Mouse (Mus musculus) heart, postnatal 4 days (tissue): ENCODE data around the gene Zfp598. TPM values are rescaled to one million over a fixed set of nuclear protein-coding genes. Genes with fewer than 3 reads are reported as not detected.

Experiments
- DNase-seq: peaks from one replicate; pipeline ENCODE4 v3.0.0; 2021
- total RNA-seq, 2 experiments: library from RNA; stranded (reverse); gene quantifications; 2 replicates each; pipeline ENCODE4 v1.2.3; 2021

Zfp598 gene
- total RNA-seq, 2 experiments from 2014 or later: 26.0 to 26.6 TPM

DNA sequence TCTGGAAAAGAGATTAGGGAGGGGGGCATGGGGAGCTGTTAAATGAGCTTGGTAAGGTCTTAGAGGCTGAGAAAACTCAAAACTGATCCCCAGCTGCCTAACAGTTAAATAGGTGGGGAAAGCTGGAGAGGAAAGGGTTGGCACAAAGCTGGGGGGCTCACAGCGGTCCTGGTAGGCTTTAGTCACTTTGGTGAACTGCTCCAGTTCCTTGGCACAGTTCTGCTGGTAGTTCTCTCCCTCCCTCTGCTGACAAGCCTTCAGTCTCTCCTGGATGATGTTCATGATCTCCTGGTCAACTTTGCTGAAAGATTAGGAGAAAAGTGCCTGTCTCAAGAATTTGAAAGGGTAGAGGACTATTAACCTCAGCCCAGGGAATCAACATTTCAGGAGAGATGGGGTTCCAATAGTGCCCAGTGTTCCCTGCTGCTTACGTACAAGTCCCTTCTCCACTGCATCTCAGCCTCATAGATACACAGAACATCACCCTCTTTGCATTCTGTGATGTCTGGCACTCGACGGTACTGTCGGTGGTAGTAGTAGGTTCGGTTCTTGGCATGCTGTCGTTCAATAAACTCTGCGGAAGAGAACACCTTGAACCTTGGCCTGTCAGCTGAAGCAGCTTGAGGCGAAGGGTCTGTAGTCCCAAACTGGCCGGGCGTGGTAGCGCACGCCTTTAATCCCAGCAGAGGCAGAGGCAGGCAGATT, 52.9 kb downstream of the Zfp598 start:
- DNase-seq: no peak

DNA sequence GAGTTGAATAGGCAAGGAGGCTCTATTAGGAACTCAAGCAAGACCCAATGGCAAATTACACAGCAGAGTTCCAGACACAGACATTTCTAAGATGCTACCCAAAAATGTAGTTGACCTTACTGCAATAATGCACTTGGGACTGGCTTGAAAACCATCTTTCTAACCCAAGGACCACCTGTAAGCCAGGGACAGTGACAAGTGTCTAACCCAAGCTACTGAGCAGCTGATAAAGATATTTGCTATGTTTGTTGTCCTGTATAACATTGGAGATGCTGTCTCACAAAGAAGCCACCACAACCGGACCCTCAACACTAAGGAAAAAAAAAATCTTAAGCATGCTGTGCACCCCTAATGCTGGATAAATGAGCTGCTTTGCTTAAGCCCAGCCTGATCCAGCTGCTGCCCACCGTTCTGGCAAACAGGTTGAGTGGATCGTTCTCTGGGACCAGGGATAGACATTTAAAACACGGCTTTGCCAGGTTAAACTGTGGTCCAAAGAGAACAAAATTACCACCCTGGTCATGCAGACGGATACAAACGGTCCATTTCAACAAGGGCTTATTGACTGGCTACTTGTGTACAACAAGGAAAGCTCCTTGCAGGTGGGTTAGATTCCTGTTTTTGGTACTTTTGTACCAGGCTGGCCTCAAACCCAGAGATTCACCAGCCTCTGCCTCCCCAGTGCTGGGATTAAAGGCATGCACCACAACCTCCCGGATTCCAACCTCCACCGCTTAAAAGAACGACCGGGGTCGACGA, 53.8 kb downstream of the Zfp598 start:
- no peak for DNase-seq

DNA sequence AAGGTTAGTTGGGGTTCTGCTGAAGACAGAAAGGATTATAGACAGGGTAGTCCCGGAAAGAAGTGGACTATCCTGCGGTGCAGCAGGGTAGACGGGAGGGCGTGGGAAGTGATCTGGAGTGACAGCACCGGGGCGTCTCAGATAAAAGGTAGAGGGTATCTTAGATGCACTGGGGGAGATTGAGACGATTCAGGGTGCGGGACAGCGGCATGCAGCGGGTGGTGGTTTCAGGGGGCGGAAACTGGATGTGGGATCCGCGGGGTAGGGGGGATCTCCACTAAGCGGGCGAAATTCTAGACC, 54.3 kb downstream of the Zfp598 start:
- no peak for DNase-seq

DNA sequence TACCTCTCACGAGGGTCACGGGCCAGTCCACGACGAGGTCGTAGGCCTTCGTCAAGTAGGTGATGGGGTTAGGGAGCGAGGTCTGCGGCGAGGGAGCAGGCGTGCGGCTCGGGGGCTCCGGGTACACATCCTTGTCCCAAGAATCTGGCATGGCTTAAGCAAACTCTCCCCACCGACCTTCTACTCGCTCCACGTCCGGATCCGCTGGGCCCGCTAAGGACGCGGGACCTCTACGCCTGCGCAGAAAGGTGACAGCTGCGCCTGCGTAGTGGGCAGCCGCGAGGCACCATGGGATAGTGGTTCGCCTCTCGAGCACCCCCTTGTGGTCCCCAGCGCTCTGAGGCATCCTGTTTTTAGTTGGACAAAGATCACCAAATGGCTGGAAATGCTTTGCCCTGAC, 54.7 kb downstream of the Zfp598 start, which contains the start of gene Ndufb10:
TSS of gene Ndufb10 (minus strand) at position 295 of the 400 bp plus-strand sequence.
- DNase-seq: peak; percentile 99

DNA sequence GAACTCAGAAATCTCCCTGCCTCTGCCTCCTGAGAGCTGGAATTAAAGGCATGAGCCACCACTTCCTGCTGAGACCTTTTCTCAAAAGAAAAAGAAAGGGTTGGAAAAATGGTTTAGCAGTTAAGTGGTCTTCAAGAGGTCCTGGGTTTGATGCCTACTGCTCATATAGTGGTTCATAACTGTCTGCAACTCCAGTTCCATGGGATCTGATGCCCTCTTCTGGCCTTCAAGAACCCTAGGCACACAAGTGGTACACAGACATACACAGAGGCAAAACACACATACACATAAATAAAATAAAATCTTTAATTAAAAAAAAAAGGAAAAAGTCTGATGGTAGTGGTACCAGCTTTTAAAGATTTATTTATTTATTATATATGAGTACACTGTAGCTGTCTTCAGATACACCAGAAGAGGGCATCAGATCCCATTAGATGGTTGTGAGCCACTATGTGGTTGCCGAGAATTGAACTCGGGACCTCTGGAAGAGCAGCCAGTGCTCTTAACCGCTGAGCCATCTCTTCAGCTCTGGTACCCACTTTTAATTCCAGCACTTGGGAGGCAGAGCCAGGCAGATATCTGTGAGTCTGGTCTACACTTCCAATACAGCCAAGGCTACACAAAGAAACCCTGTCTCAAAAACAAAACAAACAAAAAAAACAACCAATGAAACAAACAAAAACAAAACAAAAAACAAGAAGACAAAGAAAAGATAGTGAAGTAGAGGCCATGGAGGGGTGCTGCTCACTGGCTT, 56.3 kb downstream of the Zfp598 start:
- DNase-seq: no peak

DNA sequence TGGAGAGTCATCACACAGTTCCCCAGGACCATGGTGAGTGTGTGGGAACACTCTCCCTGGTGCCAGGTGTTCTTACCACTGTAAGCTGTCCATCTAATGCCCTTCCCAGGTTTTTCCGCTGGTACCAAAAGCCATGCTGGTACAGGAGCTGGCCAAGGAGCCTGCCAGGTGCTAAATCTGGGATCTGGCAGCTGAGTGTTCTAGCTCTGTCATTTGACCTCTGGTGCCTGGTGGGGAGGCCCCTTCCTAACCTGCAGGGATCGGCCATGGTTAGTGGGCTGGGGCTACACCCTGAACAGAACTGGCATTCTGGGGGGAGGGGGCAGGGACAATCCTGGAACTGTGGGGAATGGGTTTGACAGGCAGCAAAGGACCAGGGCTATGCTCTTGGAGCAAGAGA, 58.1 kb downstream of the Zfp598 start, which contains the start of gene Rpl3l:
TSS of gene Rpl3l (plus strand) at position 203 of the 400 bp plus-strand sequence.
- peak; percentile 37 for DNase-seq

DNA sequence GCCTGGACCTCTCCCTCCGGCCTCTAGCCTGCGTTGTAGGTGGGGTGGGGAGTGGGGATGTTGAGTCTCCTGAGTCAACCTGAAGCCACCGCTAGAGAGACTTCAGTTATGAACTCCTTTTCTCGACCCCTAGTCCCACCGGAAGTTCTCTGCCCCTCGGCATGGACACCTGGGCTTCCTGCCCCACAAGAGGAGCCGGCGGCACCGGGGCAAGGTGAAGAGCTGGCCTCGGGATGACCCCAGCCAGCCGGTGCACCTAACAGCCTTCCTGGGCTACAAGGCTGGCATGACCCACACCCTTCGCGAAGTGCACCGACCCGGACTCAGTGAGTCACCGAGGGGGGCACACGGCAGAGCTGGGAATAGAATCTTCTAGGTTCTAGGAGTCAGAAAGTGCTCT, 58.7 kb downstream of the Zfp598 start:
- DNase-seq: no peak

DNA sequence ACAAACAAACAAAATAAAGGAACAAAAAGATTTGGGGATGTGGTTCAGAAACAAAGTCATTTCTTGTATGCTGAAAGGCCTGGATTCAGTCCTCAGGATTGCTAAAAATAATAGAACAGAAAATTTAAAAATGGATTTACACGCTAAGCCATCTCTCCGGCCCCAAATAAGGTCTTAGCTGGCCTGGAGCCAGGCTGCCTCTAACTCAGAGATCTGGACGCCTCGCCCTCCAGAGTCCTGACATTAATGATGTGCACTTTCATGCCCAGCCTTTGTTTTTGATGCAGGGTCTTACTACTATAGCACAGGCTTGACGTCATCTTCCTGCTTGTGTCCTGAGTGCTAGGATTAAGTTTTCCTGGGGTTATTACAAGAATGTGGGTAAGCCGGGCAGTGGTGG, 59.6 kb downstream of the Zfp598 start:
- DNase-seq: peak; percentile 56

DNA sequence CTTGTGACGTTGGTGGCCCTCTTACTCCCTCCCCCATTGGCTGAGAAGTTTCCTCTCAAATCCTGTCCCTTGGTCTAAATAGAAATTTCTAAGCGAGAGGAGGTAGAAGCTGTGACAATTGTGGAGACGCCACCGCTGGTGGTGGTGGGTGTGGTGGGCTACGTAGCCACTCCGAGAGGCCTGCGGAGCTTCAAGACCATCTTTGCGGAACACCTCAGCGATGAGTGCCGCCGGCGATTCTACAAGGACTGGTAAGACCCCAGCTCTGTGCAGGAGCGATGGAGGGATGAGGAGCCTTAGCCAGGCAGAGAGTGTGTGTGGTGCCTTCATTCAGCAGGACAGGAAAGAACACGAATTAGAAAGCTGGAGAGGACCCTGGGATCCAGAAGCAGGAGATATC, 61.3 kb downstream of the Zfp598 start:
- no peak for DNase-seq

Other genes starting within 250 kb of the Zfp598 start
- gene Eci1, start 243.0 kb upstream of the Zfp598 start, total RNA-seq: 100 to 1,000 TPM; 323 to 342 TPM
- gene Dnase1l2, start 226.6 kb upstream of the Zfp598 start, total RNA-seq: 1 to 10 TPM; 1.0 to 1.5 TPM
- 10 to 100 TPM; 17.3 to 19.3 TPM for gene E4f1, start 199.4 kb upstream of the Zfp598 start, total RNA-seq
- 10 to 100 TPM; 46.5 to 49.3 TPM for gene Pgp, start 199.3 kb upstream of the Zfp598 start, total RNA-seq
- gene Bricd5, start 195.8 kb upstream of the Zfp598 start, total RNA-seq: under 1 TPM in 1 of 2 experiments, not detected in 1; 0.29 TPM
- 10 to 100 TPM; 14.9 to 16.3 TPM for gene Mlst8, start 190.6 kb upstream of the Zfp598 start, total RNA-seq
- under 1 TPM; 0.34 to 0.91 TPM for gene Caskin1, start 181.1 kb upstream of the Zfp598 start, total RNA-seq
- gene Traf7, start 141.7 kb upstream of the Zfp598 start, total RNA-seq: 100 to 1,000 TPM in 1 of 2 experiments, 10 to 100 TPM in 1; 97.6 to 106 TPM
- gene Rab26, start 135.5 kb upstream of the Zfp598 start, total RNA-seq: under 1 TPM; 0.27 to 0.38 TPM
- 10 to 100 TPM; 50.1 to 52.6 TPM for gene Pkd1, start 119.9 kb upstream of the Zfp598 start, total RNA-seq
- 10 to 100 TPM; 82.9 to 87.9 TPM for gene Tsc2, start 37.1 kb upstream of the Zfp598 start, total RNA-seq
- gene Nthl1, start 37.0 kb upstream of the Zfp598 start, total RNA-seq: 1 to 10 TPM; 4.0 TPM
- 10 to 100 TPM; 61.8 to 75.0 TPM for gene Slc9a3r2, start 19.4 kb upstream of the Zfp598 start, total RNA-seq
- not detected for gene Npw, start 11.2 kb upstream of the Zfp598 start, total RNA-seq
- gene Syngr3, start 20.3 kb downstream of the Zfp598 start, total RNA-seq: under 1 TPM; 0.14 to 0.27 TPM
- gene Gfer, start 26.5 kb downstream of the Zfp598 start, total RNA-seq: 10 to 100 TPM; 23.3 to 25.6 TPM
- 1 to 10 TPM; 1.9 to 2.1 TPM for gene Noxo1, start 26.5 kb downstream of the Zfp598 start, total RNA-seq
- gene Tbl3, start 38.0 kb downstream of the Zfp598 start, total RNA-seq: 10 to 100 TPM; 25.2 to 29.2 TPM
- gene Rnf151, start 48.4 kb downstream of the Zfp598 start, total RNA-seq: not detected
- 100 to 1,000 TPM; 734 to 782 TPM for gene Rps2, start 48.4 kb downstream of the Zfp598 start, total RNA-seq
- gene Ndufb10, start 54.8 kb downstream of the Zfp598 start, total RNA-seq: 100 to 1,000 TPM; 684 to 725 TPM
- gene Rpl3l, start 58.1 kb downstream of the Zfp598 start, total RNA-seq: 10 to 100 TPM; 19.5 TPM
- gene Msrb1, start 67.0 kb downstream of the Zfp598 start, total RNA-seq: 10 to 100 TPM; 74.4 to 83.3 TPM
- gene Hs3st6, start 83.3 kb downstream of the Zfp598 start, total RNA-seq: under 1 TPM in 1 of 2 experiments, not detected in 1; 0.20 TPM
- gene Meiob, start 134.6 kb downstream of the Zfp598 start, total RNA-seq: under 1 TPM in 1 of 2 experiments, not detected in 1; 0.16 TPM
- gene Hagh, start 170.5 kb downstream of the Zfp598 start, total RNA-seq: 10 to 100 TPM; 77.6 to 82.3 TPM
- gene Fahd1, start 180.7 kb downstream of the Zfp598 start, total RNA-seq: 10 to 100 TPM; 50.3 to 53.0 TPM
- 1 to 10 TPM; 2.9 to 3.5 TPM for gene Igfals, start 196.3 kb downstream of the Zfp598 start, total RNA-seq
- 10 to 100 TPM; 25.6 to 27.0 TPM for gene Nubp2, start 216.7 kb downstream of the Zfp598 start, total RNA-seq
- 10 to 100 TPM; 34.8 to 38.6 TPM for gene Spsb3, start 217.0 kb downstream of the Zfp598 start, total RNA-seq
- gene Eme2, start 225.4 kb downstream of the Zfp598 start, total RNA-seq: 10 to 100 TPM; 24.8 to 27.1 TPM
- gene Mrps34, start 225.4 kb downstream of the Zfp598 start, total RNA-seq: 10 to 100 TPM; 93.6 to 97.0 TPM
- gene Nme3, start 226.8 kb downstream of the Zfp598 start, total RNA-seq: 10 to 100 TPM; 33.6 to 42.8 TPM